Mouse (Mus musculus): ENCODE data around the gene Rgs7bp.

The Rgs7bp gene

GRCm38 (mm10) chr13:105054181-105054940 lies at the start of gene Rgs7bp:
TSS of gene Rgs7bp (minus strand) at chr13:105054930.
- ATAC-seq (ENCODE audit: low TSS enrichment) = peak; percentile 72

GRCm38 (mm10) chr13:105104385-105104784 lies 49.7 kb upstream of the Rgs7bp start:
- ATAC-seq (ENCODE audit: low TSS enrichment) = no peak

GRCm38 (mm10) chr13:105100705-105101104 lies 46.0 kb upstream of the Rgs7bp start:
- ATAC-seq (ENCODE audit: low TSS enrichment) = no peak

- ATAC-seq (ENCODE audit: low TSS enrichment) = no peak
Observed at GRCm38 (mm10) chr13:105096316-105096715, 41.6 kb upstream of the Rgs7bp start.

GRCm38 (mm10) chr13:105089276-105089675 lies 34.5 kb upstream of the Rgs7bp start:
- ATAC-seq (ENCODE audit: low TSS enrichment) = 0 out of 2 replicates have a peak, but pooled peaks have one; percentile 38

GRCm38 (mm10) chr13:105081862-105082261 lies 27.1 kb upstream of the Rgs7bp start, which contains the start of gene 4933425L06Rik:
TSS of gene 4933425L06Rik (plus strand) at chr13:105082122.
- no peak for ATAC-seq (ENCODE audit: low TSS enrichment)

GRCm38 (mm10) chr13:105066890-105067845 lies 12.4 kb upstream of the Rgs7bp start:
- no peak for ATAC-seq (ENCODE audit: low TSS enrichment)

- no peak for ATAC-seq (ENCODE audit: low TSS enrichment)
Observed at GRCm38 (mm10) chr13:105066119-105066518, 11.4 kb upstream of the Rgs7bp start.

GRCm38 (mm10) chr13:105055374-105055773 lies 644 bp upstream of the Rgs7bp start:
- no peak for ATAC-seq (ENCODE audit: low TSS enrichment)

- no peak for ATAC-seq (ENCODE audit: low TSS enrichment)
Observed at GRCm38 (mm10) chr13:105054941-105055309, 195 bp upstream of the Rgs7bp start.

- ATAC-seq (ENCODE audit: low TSS enrichment) = peak; percentile 20
Observed at GRCm38 (mm10) chr13:105053618-105054017, 1.1 kb downstream of the Rgs7bp start.

- ATAC-seq (ENCODE audit: low TSS enrichment) = no peak
Observed at GRCm38 (mm10) chr13:105051432-105051831, 3.3 kb downstream of the Rgs7bp start.

- peak; percentile 58 for ATAC-seq (ENCODE audit: low TSS enrichment)
Observed at GRCm38 (mm10) chr13:105048662-105049061, 6.1 kb downstream of the Rgs7bp start.

- peak; percentile 35; the same call in 1 of the 2 replicates for ATAC-seq (ENCODE audit: low TSS enrichment)
Observed at GRCm38 (mm10) chr13:105047377-105047776, 7.4 kb downstream of the Rgs7bp start.

GRCm38 (mm10) chr13:105043882-105044281 lies 10.8 kb downstream of the Rgs7bp start:
- ATAC-seq (ENCODE audit: low TSS enrichment) = no peak

- ATAC-seq (ENCODE audit: low TSS enrichment) = peak; percentile 63
Observed at GRCm38 (mm10) chr13:105038334-105038733, 16.4 kb downstream of the Rgs7bp start.

- peak; percentile 91 for ATAC-seq (ENCODE audit: low TSS enrichment)
Observed at GRCm38 (mm10) chr13:105037816-105038215, 16.9 kb downstream of the Rgs7bp start.

- ATAC-seq (ENCODE audit: low TSS enrichment) = peak; percentile 62; the same call in 1 of the 2 replicates
Observed at GRCm38 (mm10) chr13:105031882-105032281, 22.8 kb downstream of the Rgs7bp start.

- no peak for ATAC-seq (ENCODE audit: low TSS enrichment)
Observed at GRCm38 (mm10) chr13:105028276-105028675, 26.5 kb downstream of the Rgs7bp start.

GRCm38 (mm10) chr13:105016577-105016976 lies 38.2 kb downstream of the Rgs7bp start:
- peak; percentile 75 for ATAC-seq (ENCODE audit: low TSS enrichment)

GRCm38 (mm10) chr13:105015710-105016404 lies 38.9 kb downstream of the Rgs7bp start:
- no peak for ATAC-seq (ENCODE audit: low TSS enrichment)

GRCm38 (mm10) chr13:105011300-105011699 lies 43.4 kb downstream of the Rgs7bp start:
- peak; percentile 78 for ATAC-seq (ENCODE audit: low TSS enrichment)

All from frontal cortex, adult (tissue).